Mouse (Mus musculus) megakaryocyte progenitor cell, adult 5-6 weeks (primary cell): Measurements from ENCODE around the gene Sec11a. TPM values are rescaled to one million over a fixed set of nuclear protein-coding genes. Genes with fewer than 3 reads are reported as not detected.
"Not testable (repeated sequence)": the region's sequence is repeated elsewhere in the genome, so short reads cannot be mapped to it uniquely, and the experiment has no call there.

ENCODE experiments used
- ATAC-seq: replicated peaks from 2 replicates; pipeline ENCODE4 v1.8.0; 2016; ENCODE audit warnings: mild to moderate bottlenecking, moderate TSS enrichment, inconsistent platforms; ENCODE audit not compliant: poor library complexity
- total RNA-seq, 2 experiments: library from RNA; stranded (forward) in 1 of 2; stranded (reverse) in 1 of 2; fragments of 157-497, 149-512 nt in 1 of 2; fragments of 200-1000 nt in 1 of 2; gene quantifications; 2 replicates each; pipeline versions ENCODE4 v1.2.3 to v1.2.4; 2015 to 2017

The Sec11a gene
- total RNA-seq, 2 experiments from 2014 or later, result 228 to 452 TPM

DNA sequence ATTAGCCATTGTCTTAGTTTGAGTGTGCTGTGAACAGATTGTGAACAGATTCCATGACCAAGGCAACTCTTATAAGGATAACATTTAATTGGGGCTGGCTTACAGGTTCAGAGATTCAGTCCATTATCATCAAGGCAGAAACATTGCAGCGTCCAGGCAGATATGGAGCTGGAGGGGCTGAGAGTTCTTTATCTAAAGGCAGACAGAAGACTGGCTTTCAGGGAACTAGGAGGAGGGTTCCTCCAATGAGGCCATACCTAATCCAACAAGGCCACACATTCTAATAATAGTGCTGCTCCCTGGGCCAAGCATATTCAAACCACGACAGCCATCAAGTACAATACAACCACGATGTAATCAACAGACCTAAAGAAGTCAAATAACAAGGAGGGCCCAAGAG, 11.4 kb upstream of the Sec11a start:
- peak; percentile 71 for ATAC-seq

DNA sequence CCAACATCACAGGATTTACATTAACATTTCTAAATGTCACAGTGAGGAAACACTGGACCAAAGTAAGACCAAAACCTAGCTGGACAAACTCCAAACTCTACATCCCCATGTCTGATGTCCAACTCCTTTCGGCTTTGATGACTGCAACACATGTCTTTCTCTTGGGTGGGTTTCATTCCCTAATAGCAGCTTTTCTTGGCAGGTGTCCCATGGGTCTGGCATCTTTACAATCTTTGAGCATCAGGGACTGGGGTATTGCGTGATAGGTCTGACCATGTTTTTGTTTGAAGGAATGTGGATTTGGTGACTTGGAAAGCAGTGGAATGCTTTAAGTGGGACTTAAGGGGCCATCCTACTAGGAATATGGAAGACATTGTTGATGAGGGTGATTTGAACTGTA, 9.3 kb upstream of the Sec11a start:
- no peak for ATAC-seq

DNA sequence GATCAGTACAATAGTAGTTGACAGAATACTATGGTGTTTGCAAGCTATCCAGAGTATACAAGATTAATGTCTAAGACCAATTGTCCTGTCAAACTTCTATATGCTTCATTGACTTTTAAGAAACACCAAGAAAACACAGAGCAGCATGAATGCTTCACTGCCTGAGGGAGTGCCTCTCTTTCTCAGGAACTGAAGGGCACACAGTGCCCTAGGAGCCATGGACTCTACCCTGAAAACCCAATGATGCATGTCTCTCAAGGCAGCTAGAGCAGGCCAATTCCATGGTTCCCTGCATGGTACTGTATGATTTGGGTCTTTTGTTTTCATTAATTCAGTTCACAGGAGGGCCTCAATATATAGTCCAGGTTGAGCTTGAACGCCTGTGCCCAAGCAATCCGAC, 6.7 kb upstream of the Sec11a start:
- no peak for ATAC-seq

- ATAC-seq, result no peak
Measured at GRCm38 (mm10) chr7:80952140-80952539, 4.6 kb upstream of the Sec11a start.

DNA sequence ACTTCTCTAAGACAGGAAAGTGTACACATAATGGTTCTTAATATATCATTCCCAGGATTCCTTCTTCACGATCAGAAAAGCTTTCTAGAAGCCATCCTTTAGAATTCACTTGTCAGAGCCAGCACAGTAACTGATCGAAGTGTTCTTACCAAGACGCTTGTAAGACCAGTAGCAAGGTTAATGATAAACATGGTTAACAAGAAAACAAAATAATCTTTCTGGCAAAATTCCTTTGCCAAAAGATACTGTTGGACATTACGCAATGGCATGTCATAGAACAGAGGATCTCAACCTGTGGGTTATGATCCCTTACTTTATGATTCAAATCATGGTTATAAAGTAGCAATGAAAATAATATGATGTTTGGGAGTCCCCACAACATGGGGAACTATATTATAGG, 3.9 kb upstream of the Sec11a start:
- ATAC-seq, result no peak

DNA sequence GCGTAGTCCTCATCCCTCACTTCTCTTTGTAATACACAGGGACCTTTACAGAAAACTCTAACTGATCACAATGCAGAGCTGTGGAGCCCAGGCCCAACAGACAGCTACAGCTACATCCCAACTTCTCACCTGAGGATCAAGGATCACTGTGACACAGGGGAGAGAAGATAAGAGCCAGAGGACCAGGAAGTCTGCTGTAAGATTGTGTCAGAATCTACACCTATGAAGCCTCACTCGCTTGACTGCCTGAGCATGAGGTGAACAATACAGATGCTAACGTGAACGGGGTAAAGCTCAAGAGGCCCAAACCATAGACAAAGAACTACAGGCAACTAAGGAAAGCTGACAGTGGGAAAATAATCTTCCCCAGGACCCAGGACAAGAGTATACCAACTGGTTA, 7.8 kb downstream of the Sec11a start:
- ATAC-seq, result no peak

- not testable (repeated sequence) for ATAC-seq
Measured at GRCm38 (mm10) chr7:80937304-80937666, 10.3 kb downstream of the Sec11a start.

- peak; percentile 14; the same call in 1 of the 2 replicates for ATAC-seq
Measured at GRCm38 (mm10) chr7:80936617-80937303, 10.8 kb downstream of the Sec11a start.

DNA sequence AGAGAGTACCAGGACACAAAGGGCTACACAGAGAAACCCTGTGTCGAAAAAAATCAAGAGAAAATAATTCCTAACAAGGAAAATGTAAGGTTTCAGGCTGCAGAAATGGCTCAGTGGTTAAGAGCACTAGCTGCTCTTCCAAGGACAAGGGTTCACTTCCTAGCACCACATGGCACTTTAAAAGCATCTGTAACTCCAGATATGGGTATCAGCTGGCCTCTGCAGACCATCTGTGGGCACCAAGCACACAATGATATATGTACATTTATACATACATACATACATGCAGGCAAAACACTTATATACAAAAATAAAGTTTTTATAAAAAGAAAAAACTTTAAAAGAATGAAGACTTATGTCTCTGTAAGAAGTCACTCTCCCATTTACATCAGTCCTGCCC, 11.7 kb downstream of the Sec11a start:
- no peak for ATAC-seq

- ATAC-seq, result peak; percentile 69
Measured at GRCm38 (mm10) chr7:80932777-80933176, 14.8 kb downstream of the Sec11a start.

DNA sequence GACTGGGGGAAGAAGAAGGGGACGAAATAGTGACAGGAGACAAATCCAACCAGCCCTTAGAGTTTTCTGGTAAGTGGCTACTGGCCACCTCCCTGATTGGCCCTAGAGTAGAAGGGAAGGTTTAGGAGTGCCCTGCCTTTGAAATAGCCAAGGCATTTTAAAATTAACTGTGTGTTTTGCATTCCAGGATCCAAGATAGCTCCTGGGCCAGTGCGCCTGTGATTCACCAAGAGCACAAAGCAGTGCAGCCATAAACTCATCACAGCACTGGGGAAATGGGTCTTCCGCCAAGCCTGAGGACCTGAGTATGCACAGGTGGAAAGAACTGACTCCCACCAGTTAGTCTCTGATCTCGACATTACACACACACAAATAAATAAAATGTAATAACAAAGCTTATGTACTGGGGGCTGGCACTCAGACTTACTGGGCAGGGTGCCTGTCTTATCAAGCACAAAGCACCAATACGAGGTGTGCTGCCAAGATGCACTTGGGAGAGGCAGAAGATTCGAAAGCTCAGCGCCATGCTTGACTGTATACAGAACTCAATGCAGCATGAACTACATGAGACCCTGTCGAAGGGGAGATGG, 15.9 kb downstream of the Sec11a start:
- 0 out of 2 replicates have a peak, but pooled peaks have one; percentile 35 for ATAC-seq

DNA sequence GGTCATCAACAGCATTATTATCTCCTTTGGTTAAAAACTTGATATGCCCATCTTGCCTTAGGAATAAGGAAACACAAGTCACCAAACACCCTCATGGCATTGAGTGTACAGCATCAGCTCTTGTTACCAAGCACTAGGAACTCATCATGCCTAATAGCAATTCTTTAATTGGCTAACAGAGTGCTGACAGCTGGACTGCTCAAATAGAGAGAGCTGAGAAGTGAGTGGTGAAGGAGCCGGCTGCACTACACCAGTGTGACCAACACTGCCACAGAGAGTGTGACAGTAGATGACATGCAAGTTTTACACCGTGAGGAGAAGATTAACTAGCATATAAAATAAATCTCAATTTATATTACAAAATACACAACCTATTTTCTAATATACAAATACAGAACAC, 24.4 kb downstream of the Sec11a start:
- ATAC-seq, result no peak

DNA sequence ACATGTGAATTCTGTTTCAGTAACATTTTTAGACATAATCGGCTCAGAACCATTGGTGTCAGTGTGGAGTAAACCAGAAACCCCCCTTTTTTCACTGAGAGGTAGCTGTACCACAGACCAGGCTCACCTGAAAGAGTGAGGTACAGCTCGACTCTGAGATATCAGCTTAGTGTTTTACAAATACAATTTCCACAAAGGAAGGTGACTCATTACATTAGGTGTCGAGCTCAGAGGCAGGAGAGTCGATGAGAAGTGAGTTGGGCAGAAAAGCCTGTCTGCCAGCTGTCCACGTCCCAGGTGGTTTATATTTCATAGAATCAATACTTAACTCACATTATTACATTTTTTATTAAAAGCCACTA, 28.0 kb downstream of the Sec11a start:
- ATAC-seq, result no peak

- peak; percentile 77 for ATAC-seq
Measured at GRCm38 (mm10) chr7:80918982-80919646, 28.5 kb downstream of the Sec11a start.

- ATAC-seq, result no peak
Measured at GRCm38 (mm10) chr7:80917916-80918465, 29.6 kb downstream of the Sec11a start.

DNA sequence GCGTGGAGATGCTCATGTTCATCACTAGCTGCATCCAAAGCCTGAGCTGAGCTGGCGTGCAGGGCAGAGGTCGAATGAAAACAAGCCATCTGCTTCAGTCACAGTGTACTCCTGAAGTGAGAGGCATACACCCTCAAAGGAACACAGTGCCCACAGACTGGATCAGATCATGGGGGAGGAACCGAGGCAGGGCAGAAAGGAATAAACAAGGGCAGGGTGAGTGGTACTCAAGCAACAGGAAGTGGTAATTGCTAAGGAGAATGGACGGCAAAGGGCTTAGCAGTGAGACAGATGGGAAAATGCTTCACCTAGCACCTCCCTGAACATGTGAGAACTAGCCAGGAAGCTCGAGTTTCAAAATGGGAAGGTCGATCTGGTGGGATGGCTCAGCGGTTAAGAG, 35.1 kb downstream of the Sec11a start:
- ATAC-seq, result no peak

- ATAC-seq, result peak; percentile 60; the same call in 1 of the 2 replicates
Measured at GRCm38 (mm10) chr7:80911053-80911452, 36.5 kb downstream of the Sec11a start.

DNA sequence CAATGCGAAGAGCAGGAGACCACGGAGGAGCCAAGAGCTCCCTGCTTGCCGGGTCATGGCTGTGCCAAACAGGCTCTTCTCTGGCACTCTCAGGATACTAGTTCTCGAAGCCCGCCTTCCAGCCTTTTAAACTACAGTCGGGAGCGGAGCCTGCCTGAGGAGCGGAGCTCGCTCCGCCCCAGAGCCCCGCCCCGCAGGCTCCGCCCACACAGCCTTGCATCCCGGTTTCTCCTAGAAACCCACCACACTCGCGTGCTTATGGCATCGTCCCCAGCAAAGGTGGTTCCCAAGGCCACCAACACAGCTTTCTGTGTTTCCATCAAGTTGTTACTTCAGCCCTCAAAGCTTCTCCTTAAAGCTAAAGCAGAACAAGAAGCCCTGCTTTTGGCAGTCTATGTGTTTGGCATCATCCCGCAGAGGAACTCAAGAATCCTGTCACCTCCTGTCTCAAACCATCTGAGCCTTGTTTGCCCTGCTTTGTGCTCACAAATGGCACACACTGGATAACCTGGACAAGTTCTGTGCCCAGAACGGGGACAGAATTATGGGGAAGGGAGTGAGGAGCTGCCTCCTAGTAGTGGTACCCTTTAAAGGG, 42.6 kb downstream of the Sec11a start, which contains the start of gene Nmb:
TSS of gene Nmb (minus strand) at position 156 of the 595 bp plus-strand sequence.
- peak; percentile 40 for ATAC-seq

GRCm38 (mm10) chr7:80903625-80904422, 43.8 kb downstream of the Sec11a start:
- no peak for ATAC-seq

- ATAC-seq, result no peak
Measured at GRCm38 (mm10) chr7:80901541-80902274, 45.9 kb downstream of the Sec11a start.
